Mouse (Mus musculus) natural killer cell, adult 2 months (primary cell): Measurements from ENCODE around the gene Rrp9.

Experiments used
- DNase-seq, 2 experiments: peaks; one replicate each; pipeline ENCODE4 v3.0.0; 2022; ENCODE audit warnings: low spot score in 2 of 2

Gene Rrp9

GRCm38 (mm10) chr9:106519433-106519832 lies 43.7 kb downstream of the Rrp9 start:
- DNase-seq: no peak

- no peak for DNase-seq
Observed at GRCm38 (mm10) chr9:106519909-106520308, 44.1 kb downstream of the Rrp9 start.

GRCm38 (mm10) chr9:106531833-106532232 lies 56.1 kb downstream of the Rrp9 start:
- peak in 1 of 2 experiments; percentile 9 for DNase-seq

- DNase-seq: no peak
Observed at GRCm38 (mm10) chr9:106534296-106534695, 58.5 kb downstream of the Rrp9 start.

GRCm38 (mm10) chr9:106534975-106535374 lies 59.2 kb downstream of the Rrp9 start:
- DNase-seq: no peak
